Mouse (Mus musculus) yolk sac, embryonic 10.5 days (tissue): Measurements from ENCODE around the gene Flt1.
A peak's percentile ranks its signal among the peaks of the same experiment; 100 is the strongest.

Experiments
- DNase-seq: peaks from one replicate; pipeline ENCODE4 v3.0.0-alpha.2; 2017; ENCODE audit warnings: low spot score

The Flt1 gene

DNA sequence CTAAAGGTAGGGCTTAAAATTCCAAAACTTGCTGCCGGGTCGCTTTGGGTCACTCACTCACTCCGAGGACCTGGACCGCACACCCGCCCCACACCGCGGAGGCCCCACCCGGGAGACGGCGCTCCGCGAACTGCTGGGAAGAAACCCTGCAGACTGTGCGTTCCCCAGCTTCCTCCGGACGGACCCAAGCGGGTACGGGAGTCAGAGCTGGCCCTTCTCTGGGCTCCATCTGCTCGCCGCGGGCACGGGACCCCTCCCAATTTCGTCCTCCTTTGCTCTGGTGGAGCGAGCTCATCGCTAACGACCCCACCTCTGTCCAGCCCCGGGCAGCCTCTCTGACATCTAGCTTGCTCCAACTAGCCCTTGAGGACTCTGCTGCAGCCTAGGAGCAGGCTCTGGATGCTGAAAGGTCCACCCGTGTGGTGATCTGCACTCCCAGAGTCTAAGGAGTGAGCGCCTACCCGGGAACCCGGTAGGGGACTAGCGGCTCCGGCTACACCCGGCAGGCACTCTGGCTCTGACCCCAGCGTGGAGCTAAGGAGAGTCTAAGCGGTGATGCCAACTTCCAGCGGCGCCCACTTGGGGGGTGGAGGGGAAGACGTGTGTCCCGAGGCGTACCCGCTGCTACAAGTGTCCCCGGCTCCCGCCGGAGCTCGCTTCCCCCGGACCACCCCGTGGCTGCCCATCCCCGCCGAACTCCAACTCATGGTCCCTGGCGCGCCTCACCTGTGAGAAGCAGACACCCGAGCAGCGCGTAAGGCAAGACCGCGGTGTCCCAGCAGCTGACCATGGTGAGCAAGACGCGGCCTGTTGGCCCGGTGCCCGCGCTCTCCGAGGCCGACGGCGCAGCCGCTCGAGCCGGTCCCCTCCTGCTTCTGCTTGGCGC, 623 bp downstream of the Flt1 start:
- DNase-seq: peak; percentile 43

DNA sequence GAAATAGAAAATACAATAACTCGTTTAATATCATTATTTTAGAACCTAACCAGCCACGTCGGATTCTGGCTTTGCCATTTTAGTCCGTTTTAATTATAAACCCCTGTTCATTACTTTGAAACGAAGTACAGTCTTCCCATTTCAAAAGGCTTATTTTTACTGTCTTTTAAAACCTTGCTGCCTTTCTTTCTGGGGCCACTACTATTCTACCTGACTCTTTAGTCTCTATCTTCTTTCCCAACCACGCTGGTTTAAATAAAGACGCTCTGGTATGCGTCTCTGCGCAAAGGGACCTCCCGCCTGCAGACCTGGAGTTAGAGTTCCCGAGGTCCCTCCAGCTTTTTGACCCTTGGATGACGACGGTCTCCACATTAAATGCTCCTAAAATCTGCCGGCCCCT, 1.4 kb downstream of the Flt1 start:
- no peak for DNase-seq

DNA sequence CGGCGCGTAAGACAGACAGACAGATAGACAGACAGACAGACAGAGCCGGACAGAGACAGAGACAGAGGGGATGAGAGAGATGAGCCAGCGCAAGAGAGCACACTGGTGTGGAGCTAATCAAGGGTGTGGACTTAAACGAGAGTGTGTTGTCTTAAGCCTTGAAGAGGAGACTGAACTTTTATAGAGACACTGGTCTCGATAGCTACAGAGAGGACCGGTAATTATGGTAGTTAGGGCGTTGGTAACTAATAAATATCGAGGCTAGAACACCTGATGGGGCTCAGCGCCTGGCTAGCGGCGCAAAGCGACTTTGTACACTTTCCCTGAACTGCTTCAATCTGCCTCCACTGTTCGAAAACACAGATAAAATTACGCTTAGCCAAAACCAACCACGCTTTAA, 2.0 kb downstream of the Flt1 start:
- DNase-seq: no peak

DNA sequence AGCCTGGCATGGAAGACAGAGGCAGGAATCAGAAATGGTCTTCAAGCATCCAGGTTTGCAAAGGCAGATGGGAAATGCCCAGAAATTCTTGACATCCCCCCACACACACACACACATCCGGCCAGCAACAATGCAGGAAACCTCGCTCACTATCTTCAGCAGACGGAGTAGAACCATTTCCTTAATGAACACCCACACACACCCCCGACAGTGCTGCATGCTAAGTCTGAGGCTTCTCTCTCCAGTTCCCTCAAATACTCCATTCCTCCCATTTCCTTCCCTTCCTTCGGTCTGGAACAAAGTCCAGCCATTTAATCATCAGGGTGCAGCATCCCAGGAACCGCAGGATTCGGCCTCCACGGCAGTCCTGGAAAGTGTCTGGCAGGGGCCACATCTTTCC, 4.4 kb downstream of the Flt1 start:
- no peak for DNase-seq

DNA sequence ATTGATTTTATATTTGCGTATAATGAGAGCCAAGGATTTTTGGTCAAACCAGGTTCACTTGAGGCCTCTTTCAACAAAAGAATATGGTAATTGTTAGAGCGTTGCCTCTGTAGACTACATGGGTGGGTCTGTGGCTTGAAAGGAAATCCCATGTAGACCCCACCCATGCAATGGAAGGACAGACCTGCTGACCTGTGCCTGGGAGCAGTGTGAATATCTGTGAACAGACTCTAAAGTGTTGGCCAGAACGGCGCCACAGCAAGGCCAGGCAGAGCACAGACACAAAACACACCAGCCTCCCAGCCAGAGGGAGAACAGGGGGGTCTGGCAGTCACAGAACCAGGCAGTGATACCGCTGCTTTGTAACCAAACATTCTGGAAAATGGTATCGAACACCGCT, 7.5 kb downstream of the Flt1 start:
- DNase-seq: no peak

DNA sequence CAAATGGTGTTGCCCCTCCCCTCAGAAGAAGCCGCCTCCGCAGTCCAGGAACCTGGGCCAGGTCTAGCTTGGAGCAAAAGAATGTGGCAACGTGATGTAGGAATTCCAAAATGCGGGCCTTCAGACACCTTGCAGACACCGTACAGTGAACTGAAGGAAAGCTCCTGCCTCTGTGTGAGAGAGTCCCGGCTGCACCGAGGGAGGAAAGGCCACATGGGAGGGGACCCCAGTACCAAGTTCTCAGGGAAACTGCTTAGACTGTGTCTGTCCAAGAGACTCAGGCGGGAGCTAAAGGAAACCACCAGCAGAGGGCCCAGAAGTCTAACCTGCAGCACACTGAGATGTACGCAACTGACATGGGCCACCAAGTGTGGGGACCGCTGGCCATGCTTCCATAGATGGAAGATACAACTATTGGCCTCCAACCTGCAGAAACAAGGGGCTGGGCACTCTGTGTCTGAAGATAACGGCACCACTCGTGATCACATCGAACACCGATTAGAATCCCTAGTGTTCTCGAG, 9.1 kb downstream of the Flt1 start:
- DNase-seq: no peak

DNA sequence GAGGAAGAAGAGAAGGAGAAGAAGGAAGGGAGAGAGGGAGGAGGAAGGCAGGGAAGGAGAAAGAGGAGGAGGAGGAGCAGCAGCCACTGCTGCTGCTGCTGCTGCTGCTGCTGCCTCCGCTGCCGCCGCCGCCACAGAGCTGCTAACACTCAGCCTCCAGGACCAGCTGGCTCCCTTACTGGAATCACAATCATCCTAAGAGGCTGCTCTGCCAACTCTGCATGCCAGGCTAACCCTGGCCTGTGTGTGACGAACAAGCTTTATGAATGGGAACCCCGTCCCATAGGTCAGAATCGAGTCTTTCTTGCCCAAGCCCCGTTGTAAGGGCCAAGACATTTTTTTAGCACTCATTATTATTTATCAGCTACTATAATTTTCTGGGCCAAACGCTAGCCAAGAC, 9.5 kb downstream of the Flt1 start:
- no peak for DNase-seq

DNA sequence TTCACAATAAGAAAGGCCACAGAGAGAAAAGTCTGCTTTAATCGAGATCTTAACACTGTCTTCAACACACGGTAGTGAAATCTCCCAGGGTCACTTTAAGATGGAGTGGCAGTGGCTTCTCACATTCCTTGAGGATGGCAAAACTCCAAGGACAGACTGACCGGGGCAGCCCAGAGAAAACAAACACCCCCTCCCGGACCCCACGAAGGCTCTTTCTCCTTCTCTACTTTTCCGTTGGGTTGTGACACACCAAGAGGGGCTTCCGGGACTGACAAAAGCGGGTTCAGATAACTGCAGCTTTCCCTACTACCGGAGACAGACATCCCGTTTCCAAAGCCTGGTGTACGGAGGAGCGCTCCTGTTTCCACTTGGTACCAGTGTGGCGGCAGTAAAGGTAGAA, 10.4 kb downstream of the Flt1 start:
- no peak for DNase-seq

DNA sequence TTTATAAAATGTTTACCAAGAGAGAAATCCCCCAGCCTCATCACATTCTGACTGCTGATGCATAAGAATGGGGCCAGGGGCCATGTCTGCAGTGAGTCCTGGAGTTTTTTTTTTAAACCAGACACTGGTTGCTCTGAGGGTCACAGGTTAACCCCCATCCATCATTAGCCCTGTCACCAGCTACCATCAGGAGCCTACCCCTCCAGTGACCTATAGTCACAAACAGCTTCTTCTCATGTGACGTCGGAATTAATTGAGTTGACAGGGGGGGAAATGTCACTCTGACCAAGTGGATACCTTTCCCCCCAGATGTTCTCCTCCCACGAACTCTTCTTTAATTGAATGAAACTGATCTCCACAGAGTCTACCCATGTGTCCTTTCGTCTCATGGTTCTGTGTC, 17.3 kb downstream of the Flt1 start:
- DNase-seq: no peak

DNA sequence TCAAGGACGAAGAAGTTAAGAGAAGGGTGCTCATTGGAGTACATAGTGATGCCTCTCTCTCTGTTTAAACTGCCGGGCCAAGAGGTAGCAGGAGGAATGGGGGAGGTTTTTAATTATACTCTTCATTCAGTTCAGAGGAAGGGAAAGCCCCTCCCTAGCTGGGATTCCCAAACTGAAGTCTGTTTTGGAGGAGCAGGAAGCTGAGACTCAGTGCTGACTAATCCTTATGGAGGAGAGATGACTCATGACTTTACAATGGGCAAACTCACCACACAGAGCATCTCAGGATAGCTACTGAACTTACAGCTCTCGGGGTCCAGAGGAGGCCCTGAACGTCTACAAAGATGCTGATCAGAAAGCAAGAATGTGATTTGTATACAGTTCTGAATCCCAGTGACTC, 18.3 kb downstream of the Flt1 start:
- no peak for DNase-seq

DNA sequence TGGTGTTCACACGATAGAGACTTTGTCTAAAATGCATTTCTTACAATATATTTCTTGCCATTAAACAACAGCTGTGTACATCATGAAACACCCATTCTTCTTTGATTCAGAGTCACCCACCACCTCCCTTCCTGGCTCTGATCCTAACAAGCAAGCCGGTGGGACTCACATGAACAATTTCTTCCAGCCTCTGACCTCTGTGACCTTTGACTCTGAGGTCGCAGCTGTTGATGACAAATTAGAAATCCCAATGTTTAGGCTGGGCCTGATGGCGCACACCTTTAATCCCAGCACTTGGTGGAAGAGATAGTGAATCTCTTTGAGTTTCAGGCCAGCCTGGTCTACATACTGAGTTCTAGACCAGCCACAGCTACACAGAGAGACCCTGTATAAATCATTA, 20.9 kb downstream of the Flt1 start:
- DNase-seq: no peak

DNA sequence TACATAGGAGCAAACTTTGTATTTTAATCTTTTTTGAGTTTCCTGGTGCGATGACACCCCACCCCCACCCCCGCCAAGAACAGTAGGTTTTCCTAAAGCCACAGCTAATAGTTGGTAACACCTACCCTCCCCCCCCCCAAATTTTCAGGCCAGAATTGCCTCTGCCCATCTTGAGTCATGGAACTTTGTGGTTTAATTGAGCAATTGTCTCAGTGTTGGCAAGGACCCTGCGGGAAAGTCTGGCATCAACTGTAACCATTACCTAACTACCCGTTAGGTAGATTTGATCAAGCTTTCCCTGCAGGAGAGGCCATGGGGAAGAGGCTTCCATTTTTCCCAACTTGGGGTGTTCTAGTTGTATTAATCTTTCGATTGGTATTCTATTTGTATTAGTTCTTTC, 23.4 kb downstream of the Flt1 start:
- DNase-seq: no peak

DNA sequence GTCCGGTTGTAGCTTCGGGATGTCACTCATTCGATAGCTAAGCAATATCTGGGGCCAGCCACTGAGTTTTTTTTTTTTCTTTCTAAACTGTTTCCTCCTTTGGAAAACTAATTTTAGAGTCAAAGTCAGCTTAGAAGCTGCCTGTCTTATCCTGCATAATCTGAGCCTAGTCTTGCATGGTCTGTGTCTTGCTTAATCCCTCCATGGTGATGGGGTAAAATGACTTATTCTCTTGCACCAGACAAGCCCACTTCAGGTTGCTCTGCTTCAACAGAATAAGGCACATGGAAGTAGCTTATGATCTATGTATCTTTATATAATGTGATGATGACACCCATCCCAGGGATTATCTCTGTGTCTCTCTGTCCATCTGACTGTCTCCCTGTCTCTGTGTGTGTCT, 24.8 kb downstream of the Flt1 start:
- DNase-seq: no peak

DNA sequence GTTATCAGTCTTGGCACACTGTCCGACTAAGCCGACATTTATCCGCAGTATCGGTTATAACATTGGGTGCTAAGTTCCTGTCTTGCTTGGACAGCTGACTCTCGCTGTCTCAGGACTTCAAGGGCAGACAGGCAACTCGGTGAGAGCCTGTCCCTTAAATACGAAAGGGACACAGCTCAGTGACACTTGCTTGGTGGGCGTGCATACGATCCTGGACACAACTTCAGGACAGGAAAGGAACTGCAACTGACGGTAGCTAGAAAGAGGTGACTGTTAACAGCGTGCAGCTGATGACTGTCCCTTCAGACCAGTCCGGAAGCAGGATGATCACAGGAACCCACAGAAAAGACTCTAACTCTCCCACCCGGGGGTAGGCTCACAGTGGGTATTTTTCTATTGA, 27.8 kb downstream of the Flt1 start:
- DNase-seq: no peak

DNA sequence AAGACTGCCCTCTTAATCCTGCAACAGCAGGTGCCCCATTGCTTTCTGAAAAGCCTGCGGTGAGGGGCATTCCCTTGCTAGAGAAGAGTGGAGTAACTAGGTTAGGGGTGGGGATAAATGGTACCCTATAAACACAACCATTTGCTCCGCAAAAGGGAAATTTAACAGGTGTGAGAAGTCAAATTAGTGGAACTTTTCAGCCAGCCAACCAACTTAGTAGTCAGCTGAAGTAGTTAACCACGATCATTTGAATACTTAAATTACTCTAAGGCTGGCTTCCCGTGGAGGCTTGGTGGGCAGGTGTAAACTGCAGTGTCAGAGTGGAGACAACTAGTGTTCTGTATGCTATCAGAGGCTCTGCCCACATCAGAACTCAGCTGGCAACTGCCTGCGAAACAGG, 28.6 kb downstream of the Flt1 start:
- DNase-seq: no peak

DNA sequence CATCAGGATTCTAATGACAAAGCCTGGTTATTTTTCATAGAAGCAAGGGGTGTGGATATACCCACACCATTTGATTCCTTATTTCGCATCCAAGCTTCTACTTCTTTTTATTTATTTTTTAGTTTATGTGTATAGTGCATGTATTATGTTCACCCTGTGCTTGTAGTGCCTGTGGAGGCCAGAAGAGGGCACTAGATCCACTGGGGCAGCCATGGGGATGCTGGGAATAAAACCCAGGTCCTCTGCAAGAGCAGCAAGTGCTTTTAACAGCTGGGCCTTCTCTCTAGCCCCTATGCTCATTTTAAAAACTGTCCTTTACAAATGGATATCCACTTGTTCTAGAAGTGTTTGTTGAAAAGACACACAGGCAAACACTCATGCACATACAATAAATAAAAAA, 33.2 kb downstream of the Flt1 start:
- DNase-seq: no peak

DNA sequence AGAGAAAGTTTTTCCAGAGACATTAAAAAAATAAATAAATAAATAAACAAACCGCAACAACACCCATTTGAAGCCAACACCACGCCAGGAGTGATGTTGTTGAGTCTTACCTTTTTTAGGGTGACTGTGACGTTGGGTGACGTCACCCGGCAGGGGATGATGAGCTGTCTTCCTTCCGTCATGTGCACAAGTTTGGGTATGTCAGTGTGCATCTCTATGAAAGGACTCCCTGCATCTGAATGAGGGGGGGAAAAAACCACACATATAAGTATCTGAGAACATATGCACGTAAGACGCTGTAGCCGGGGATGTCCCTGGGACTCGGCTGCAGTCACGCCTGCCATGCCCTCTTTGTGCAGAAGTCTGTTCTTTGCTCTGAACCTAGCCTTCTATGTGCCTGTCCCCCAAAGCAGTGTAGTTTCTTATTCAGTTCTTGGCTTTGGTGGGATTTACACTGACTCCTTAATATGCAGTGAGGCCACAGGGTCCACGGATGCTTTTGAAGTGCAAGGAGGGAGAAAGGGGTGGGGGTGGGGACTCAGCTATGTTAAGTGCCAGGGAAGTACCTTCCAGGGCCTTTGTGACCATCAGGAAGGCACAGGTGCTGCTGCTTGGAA, 42.0 kb downstream of the Flt1 start:
- no peak for DNase-seq

DNA sequence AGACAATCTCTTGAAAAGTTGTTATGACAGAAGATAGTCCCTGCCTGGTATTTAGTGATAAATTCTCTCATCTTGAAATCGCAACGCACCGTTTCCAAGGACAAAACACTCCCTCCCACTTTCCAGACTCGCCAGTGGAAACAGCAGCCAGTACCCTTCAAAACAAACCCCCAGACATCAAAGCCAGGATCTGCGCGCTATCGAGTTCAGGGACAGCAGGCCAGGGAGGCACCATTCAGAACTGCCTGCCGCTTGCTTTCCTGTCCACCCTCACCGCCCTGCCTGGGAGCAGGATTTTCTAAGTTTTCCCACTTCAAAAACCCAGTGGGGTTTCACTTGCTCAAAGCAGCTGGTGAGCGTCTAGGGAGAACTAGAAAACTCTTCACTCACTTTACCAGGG, 44.6 kb downstream of the Flt1 start:
- no peak for DNase-seq

DNA sequence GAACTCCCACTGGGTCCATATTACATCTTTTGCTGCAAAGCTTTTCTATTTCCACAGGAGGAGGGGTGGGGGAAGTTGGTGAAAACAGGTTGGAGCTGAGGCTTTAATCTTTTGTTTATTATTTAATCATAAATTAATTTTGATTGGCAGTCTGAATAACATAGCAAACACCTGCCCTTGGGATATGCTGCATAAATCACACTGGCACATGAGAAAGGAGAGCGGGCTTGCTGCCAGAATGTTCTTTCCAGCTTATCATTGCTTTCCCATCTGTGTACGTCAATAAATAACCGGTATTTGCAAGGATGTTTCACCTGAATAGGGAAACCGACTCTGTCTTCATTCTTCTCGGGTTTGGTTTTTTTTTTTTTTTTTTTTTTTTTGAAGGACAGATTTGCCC, 45.1 kb downstream of the Flt1 start:
- no peak for DNase-seq

DNA sequence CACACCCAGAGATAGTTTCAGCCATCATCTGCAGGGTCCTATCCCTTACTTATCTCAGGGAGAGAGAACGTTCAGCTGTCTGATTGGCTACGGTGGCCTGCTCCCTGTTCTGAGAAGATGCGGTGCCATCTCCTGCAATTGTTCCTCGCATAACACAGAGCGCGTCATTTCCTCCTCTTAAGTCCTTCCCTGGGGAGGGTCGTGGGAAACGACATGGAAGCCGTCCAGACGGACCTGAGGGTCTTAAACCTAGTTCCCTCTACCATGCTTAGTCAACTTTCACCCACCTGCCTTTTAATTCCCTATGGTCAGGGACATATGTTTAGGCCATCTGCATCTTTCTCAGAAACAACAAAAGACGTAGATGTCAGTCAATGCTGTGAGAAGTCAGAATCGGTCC, 46.5 kb downstream of the Flt1 start:
- no peak for DNase-seq

DNA sequence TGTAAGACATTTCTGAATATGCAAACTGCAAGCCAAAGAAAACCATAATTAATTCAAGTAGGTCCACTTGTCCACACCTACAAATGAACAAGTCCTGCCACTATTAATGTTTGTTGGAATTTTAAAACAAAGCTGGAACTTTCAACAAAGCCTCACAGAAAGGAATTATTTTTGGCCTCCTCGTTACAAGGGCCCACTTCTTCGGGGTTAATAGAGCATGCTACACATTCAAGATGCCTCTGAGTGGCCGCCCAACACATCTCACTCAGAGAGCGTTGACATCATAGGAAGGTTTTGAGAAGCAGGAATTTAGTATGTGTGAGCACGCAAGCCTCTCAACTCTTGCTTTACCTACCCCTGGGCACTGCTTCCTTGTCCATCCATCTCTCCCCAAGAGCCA, 50.0 kb downstream of the Flt1 start:
- no peak for DNase-seq

DNA sequence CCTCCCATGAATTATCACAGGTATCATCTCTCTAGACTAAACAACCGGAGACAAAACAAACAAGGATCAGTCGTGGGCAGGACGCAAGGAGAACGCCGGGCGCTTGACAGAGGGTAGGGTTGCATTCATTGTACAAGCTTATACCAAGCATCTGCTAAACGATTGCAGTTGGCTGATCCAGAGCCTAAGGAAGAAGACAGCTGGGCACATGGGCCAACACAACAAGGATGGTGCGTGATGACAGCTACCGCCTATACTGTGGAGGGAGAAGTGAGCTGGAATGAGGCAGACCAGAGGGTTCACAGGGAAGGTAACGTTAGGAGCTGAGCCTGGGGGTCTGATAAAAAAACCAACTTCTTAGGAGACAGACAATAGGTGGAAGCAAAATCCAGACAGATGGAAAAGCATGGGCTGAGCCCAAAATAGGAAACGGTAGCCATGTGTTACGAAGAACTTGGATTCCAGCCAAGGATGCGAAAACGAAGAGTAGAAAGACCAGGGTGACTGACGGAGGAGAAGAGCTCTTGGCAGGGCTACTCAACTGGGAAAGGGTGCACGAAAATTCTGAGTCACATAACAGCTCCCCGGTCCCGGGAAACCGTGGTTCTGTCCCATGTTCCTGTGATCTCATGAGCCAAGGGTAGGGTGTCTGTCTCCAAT, 53.9 kb downstream of the Flt1 start:
- no peak for DNase-seq

DNA sequence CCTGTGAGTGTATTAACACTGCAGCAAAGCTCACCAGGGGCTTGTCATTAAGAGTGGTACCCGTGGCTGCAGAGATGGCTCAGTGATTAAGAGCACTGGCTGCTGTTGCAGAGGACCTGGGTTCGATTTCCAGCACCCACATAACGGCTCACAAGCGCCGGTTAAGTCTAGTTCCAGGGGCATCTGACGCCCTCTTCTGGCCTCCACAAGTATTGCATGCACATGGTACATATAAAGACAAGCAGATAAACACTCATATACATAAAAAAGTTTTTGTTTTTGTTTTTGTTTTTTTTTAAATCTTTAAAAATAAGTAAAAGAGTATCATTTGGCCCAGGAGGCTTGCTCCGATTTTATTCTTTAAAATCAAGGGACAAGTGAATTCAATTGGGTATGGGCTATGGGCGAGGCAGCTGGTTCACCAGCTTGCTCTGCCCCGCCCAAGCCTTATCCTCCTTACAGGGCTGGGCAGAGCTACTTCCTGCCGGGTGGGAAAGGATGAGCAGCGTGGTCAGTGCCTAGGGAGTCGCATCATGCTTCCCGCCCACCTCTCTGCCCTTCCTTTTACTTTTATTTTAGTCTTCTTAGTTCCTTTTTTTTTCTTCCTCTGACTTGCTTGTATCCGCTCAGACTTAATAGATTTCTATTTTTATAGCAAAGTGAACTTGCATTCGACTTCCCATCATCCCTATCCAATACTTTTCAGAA, 57.0 kb downstream of the Flt1 start:
- no peak for DNase-seq
